8 mouse cellular contexts compared by ENCODE assay signal in genomic region chr4:25280938-25281670, GRCm38 (mm10). TPM values are rescaled to one million over a fixed set of nuclear protein-coding genes. Genes with fewer than 3 reads are reported as not detected.
DNase-seq lines count a peak whose midpoint lies in the region; ATAC-seq and TF ChIP-seq lines count a peak whose summit lies in the region.

No protein-coding gene starts in this region.

- WGBS in lung, adult 2 months: under 1% methylated on average over 32 of the region's 32 CpGs
- WGBS in hindbrain, embryonic 13.5 days: 2% methylated on average over 32 of the region's 32 CpGs
- WGBS in midbrain, embryonic 10.5 days: 2% methylated on average over 32 of the region's 32 CpGs

- peak overlapping the region; percentile 88 for H3K9ac ChIP-seq in hindbrain, embryonic 13.5 days

- H3K4me2 ChIP-seq in hindbrain, embryonic 13.5 days: peak overlapping the region; percentile 68

- DNase-seq in lung, adult 2 months: no peak
- no peak for DNase-seq in lung, postnatal 10 days
- peak; percentile 36 for DNase-seq in c-Kit-positive CD71-positive TER-119-negative erythroid progenitor cells, embryonic 14.5 days (ENCODE audit: low read depth)
- DNase-seq in midbrain, embryonic 10.5 days (ENCODE audit: low spot score): no peak
- no peak for DNase-seq in urinary bladder, adult 2 months (ENCODE audit: low spot score)
- DNase-seq in B cell, adult 2 months: no peak
- no peak for DNase-seq in thymus, adult 18-20 months

- peaks cover 3% of the 10 kb centered on the region; the same call in 1 of the 2 replicates for H3K4me1 ChIP-seq in lung, adult 2 months (ENCODE audit: control insufficient read depth, insufficient read depth, low read length)
- H3K4me1 ChIP-seq in hindbrain, embryonic 13.5 days (replicated peaks): peaks cover 13% of the 10 kb centered on the region
- H3K4me1 ChIP-seq in midbrain, embryonic 10.5 days: peaks cover 13% of the 10 kb centered on the region

- H3K27ac ChIP-seq in hindbrain, embryonic 13.5 days: peak overlapping the region; percentile 98
- H3K27ac ChIP-seq in midbrain, embryonic 10.5 days (replicated peaks): peak overlapping the region; percentile 98

- peaks cover 15% of the 10 kb centered on the region for H3K36me3 ChIP-seq in hindbrain, embryonic 13.5 days
- H3K36me3 ChIP-seq in midbrain, embryonic 10.5 days: peaks cover 34% of the 10 kb centered on the region

- ATAC-seq in hindbrain, embryonic 13.5 days (ENCODE audit: low FRiP score): peak; percentile 96

- no peak for TF ChIP-seq POLR2A in lung, adult 2 months (IDR thresholded peaks at IDR 0.05; ENCODE audit: borderline replicate concordance, extremely low read depth, low read depth, low read length)

- H3K4me3 ChIP-seq in lung, adult 2 months (replicated peaks; ENCODE audit: extremely low read depth, low read depth, low read length): peak overlapping the region; percentile 90
- peak overlapping the region; percentile 62 for H3K4me3 ChIP-seq in hindbrain, embryonic 13.5 days
- peak overlapping the region; percentile 85 for H3K4me3 ChIP-seq in midbrain, embryonic 10.5 days

- H3K27me3 ChIP-seq in hindbrain, embryonic 13.5 days: no peaks in the 10 kb centered on the region
- peaks cover 10% of the 10 kb centered on the region for H3K27me3 ChIP-seq in midbrain, embryonic 10.5 days (ENCODE audit: low read depth, poor library complexity, severe bottlenecking)

- H3K9me3 ChIP-seq in hindbrain, embryonic 13.5 days: no peaks in the 10 kb centered on the region
- no peaks in the 10 kb centered on the region; the same call in 1 of the 2 replicates for H3K9me3 ChIP-seq in midbrain, embryonic 10.5 days (replicated peaks)

- TF ChIP-seq CTCF in lung, adult 2 months (IDR thresholded peaks at IDR 0.05; ENCODE audit: insufficient read depth, low read length): no peak

RNA-seq across cellular contexts. Expression of gene Ufl1, which starts 0.5 kb away (rescaled TPM):
- 3.1 and 5.8 TPM in 2 replicates for polyA plus RNA-seq in lung, adult 2 months (2012; rRNA removed)
- polyA plus RNA-seq in hindbrain, embryonic 13.5 days (2015; fragmentation: Nextera tagmentation; extraction: Ambion mirVana): 36.5 and 39.2 TPM in 2 replicates
- polyA plus RNA-seq in midbrain, embryonic 10.5 days (2016; fragmentation: Nextera tagmentation; extraction: Ambion mirVana): 38.4 and 38.9 TPM in 2 replicates
- polyA plus RNA-seq in urinary bladder, adult 2 months (2012; rRNA removed): 6.8 and 12.6 TPM in 2 replicates

RNA-seq across cellular contexts. Expression of gene Fhl5, which starts 38.4 kb away (rescaled TPM):
- polyA plus RNA-seq in lung, adult 2 months (2012; rRNA removed): 0.14 and 0.25 TPM in 2 replicates
- polyA plus RNA-seq in hindbrain, embryonic 13.5 days (2015; fragmentation: Nextera tagmentation; extraction: Ambion mirVana): not detected in 2 replicates
- not detected in 2 replicates for polyA plus RNA-seq in midbrain, embryonic 10.5 days (2016; fragmentation: Nextera tagmentation; extraction: Ambion mirVana)
- polyA plus RNA-seq in urinary bladder, adult 2 months (2012; rRNA removed): 0.98 and 1.6 TPM in 2 replicates
